Mouse (Mus musculus) embryo, embryonic 11 days (tissue): ENCODE measurements at regions not wholly inside any gene's neighbourhood (a gene's known extent, or its start where the extent isn't known, plus 50 kb on each side); places are given as distances from the start of the nearest gene placed in this dataset.
A peak's percentile ranks its signal among the peaks of the same experiment; 100 is the strongest.

Experiments used
- DNase-seq: peaks from one replicate; pipeline ENCODE4 v3.0.0-alpha.2; 2015

GRCm38 (mm10) chr10:60936659-60937516, 105.5 kb upstream of the Unc5b start:
- peak; percentile 38 for DNase-seq

- peak; percentile 63 for DNase-seq
Observed at GRCm38 (mm10) chr10:60934297-60935286, 103.2 kb upstream of the Unc5b start.

- DNase-seq = peak; percentile 22
Observed at GRCm38 (mm10) chr10:60933891-60934290, 102.5 kb upstream of the Unc5b start.

- DNase-seq = no peak
Observed at GRCm38 (mm10) chr10:60932855-60933254, 101.5 kb upstream of the Unc5b start.

GRCm38 (mm10) chr10:60931891-60932378, 100.6 kb upstream of the Unc5b start:
- DNase-seq = no peak

- no peak for DNase-seq
Observed at GRCm38 (mm10) chr10:60928646-60929045, 97.3 kb upstream of the Unc5b start.

GRCm38 (mm10) chr10:60928164-60928563, 96.8 kb upstream of the Unc5b start:
- DNase-seq = no peak

- DNase-seq = no peak
Observed at GRCm38 (mm10) chr10:60926632-60927031, 95.3 kb upstream of the Unc5b start.

- no peak for DNase-seq
Observed at GRCm38 (mm10) chr10:60925644-60926043, 94.3 kb upstream of the Unc5b start.

GRCm38 (mm10) chr10:60925198-60925597, 93.8 kb upstream of the Unc5b start:
- DNase-seq = no peak

GRCm38 (mm10) chr10:60923806-60924205, 92.4 kb upstream of the Unc5b start:
- DNase-seq = no peak

GRCm38 (mm10) chr10:60920621-60921020, 89.2 kb upstream of the Unc5b start:
- no peak for DNase-seq

- peak; percentile 52 for DNase-seq
Observed at GRCm38 (mm10) chr10:60918020-60918419, 86.6 kb upstream of the Unc5b start.

GRCm38 (mm10) chr10:60914391-60914790, 83.0 kb upstream of the Unc5b start:
- peak; percentile 77 for DNase-seq

- DNase-seq = no peak
Observed at GRCm38 (mm10) chr10:60913456-60913900, 82.1 kb upstream of the Unc5b start.

GRCm38 (mm10) chr10:60904351-60904750, 73.0 kb upstream of the Unc5b start:
- no peak for DNase-seq

GRCm38 (mm10) chr10:60900992-60901391, 69.6 kb upstream of the Unc5b start:
- DNase-seq = no peak

- DNase-seq = peak; percentile 50
Observed at GRCm38 (mm10) chr10:60893810-60894147, 62.4 kb upstream of the Unc5b start.

GRCm38 (mm10) chr10:60893130-60893809, 61.9 kb upstream of the Unc5b start:
- DNase-seq = no peak

- DNase-seq = no peak
Observed at GRCm38 (mm10) chr10:60892730-60893129, 61.3 kb upstream of the Unc5b start.

- no peak for DNase-seq
Observed at GRCm38 (mm10) chr10:60891476-60892170, 60.2 kb upstream of the Unc5b start.

GRCm38 (mm10) chr10:60889792-60890191, 58.4 kb upstream of the Unc5b start:
- no peak for DNase-seq
